Mouse (Mus musculus) liver, embryonic 15.5 days (tissue): ENCODE data around the gene Wipi1. TPM values are rescaled to one million over a fixed set of nuclear protein-coding genes. Genes with fewer than 3 reads are reported as not detected.

Experiments used
- ATAC-seq: fragments of 200-750 bp; cut with Nextera tagmentation; 2 replicates; pipeline ENCODE4 v1.8.0; 2017; ENCODE audit warnings: moderate number of reproducible peaks, mild to moderate bottlenecking, moderate library complexity; ENCODE audit not compliant: insufficient read depth
- H3K27ac ChIP-seq: fragments of 300-500 bp; sonication (generic); replicated peaks from 2 replicates; pipeline ENCODE4 v1.5.1; 2015; ENCODE audit warnings: mild to moderate bottlenecking, inconsistent platforms
- H3K27me3 ChIP-seq: fragments of 300-500 bp; sonication (generic); 2 replicates; pipeline ENCODE4 v1.6.1; 2015; ENCODE audit warnings: mild to moderate bottlenecking, inconsistent platforms
- H3K36me3 ChIP-seq: fragments of 300-500 bp; sonication (generic); replicated peaks from 2 replicates; pipeline ENCODE4 v1.6.1; 2015; ENCODE audit warnings: moderate library complexity, mild to moderate bottlenecking, inconsistent platforms
- H3K4me1 ChIP-seq: fragments of 300-500 bp; sonication (generic); replicated peaks from 2 replicates; pipeline ENCODE4 v1.6.1; 2015; ENCODE audit warnings: inconsistent platforms
- H3K4me2 ChIP-seq: fragments of 300-500 bp; sonication (generic); 2 replicates; pipeline ENCODE4 v1.6.1; 2015; ENCODE audit warnings: moderate library complexity, mild to moderate bottlenecking, inconsistent platforms
- H3K4me3 ChIP-seq: fragments of 300-500 bp; sonication (generic); replicated peaks from 2 replicates; pipeline ENCODE4 v1.5.1; 2015; ENCODE audit warnings: mild to moderate bottlenecking, inconsistent platforms
- H3K9ac ChIP-seq: fragments of 300-500 bp; sonication (generic); 2 replicates; pipeline ENCODE4 v1.6.1; 2015; ENCODE audit warnings: moderate library complexity, mild to moderate bottlenecking, inconsistent platforms
- H3K9me3 ChIP-seq: fragments of 300-500 bp; sonication (generic); replicated peaks from 2 replicates; pipeline ENCODE4 v1.6.1; 2016; ENCODE audit warnings: inconsistent platforms
- WGBS: fragments of 180-500 bp; shearing (Covaris S2); methylation state at CpG from one replicate; pipeline ENCODE4 v1.1.7; 2015; ENCODE audit warnings: mixed read lengths; ENCODE audit not compliant: insufficient replicate concordance; 5-methylcytosine and 5-hydroxymethylcytosine counted together
- polyA plus RNA-seq: library from polyadenylated mRNA; unstranded; fragments of >200 nt; fragmentation: Nextera tagmentation; extraction: Ambion mirVana; gene quantifications from 2 replicates; pipeline ENCODE4 v1.2.1, GENCODE M21; 2015

Wipi1 gene
- polyA plus RNA-seq, 1 experiment from 2014 or later = 25.9 TPM

- 85% methylated on average over 8 of the region's 8 CpGs for WGBS
- H3K9me3 ChIP-seq = no peaks in the 10 kb centered on the region
- H3K27me3 ChIP-seq = no peaks in the 10 kb centered on the region
- ATAC-seq = no peak
- H3K9ac ChIP-seq = no peak overlapping the region
- no peak overlapping the region for H3K4me3 ChIP-seq
- no peaks in the 10 kb centered on the region for H3K4me1 ChIP-seq
- H3K36me3 ChIP-seq = peaks cover 77% of the 10 kb centered on the region
- no peak overlapping the region for H3K27ac ChIP-seq
- no peak overlapping the region for H3K4me2 ChIP-seq
These were observed 17.0 kb downstream of the Wipi1 start for GRCm38 (mm10) chr11:109594761-109595160.

DNA sequence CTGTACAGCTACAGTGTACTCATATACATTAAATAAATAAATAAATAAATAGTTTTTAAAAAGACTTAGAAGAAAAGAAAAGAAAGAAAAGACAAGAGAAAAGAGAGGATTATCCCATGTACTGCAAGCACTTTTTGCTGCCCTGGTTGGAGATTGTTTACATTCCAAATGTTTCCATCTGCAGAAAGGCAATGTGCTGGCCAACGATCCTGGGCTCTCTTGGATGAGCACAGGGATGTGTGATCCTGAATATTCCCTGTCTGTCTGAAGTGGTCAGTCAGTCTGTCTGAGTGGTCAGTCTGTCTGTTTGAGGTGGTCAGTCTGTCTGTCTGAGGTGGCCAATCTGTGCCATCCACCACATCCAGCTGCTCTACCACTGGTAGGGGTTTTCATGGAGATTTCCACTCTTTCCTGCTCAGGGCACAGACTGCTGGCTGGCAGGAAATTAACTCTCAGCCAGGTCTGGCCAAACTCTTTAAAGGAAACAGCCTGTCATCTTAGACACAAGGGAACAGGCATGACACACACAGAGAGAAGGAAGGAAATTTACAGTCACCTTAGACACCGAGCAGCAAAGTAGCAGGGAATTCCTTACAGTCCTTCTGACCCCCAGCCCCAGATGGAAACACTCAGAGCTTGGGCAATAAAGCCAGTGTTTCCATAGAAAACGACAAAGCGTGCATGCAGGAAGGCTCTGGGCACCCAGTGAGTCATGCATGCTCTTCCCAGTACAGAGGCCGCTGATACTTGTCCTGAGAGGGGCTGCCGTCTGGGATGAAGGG lies 18.4 kb downstream of the Wipi1 start:
- Histone ChIP-seq H3K9ac (no peak overlapping the region), H3K36me3 (peaks cover 71% of the 10 kb centered on the region), H3K27me3 (no peaks in the 10 kb centered on the region), H3K4me2 (no peak overlapping the region), H3K27ac (no peak overlapping the region; the same call in 1 of the 2 replicates), H3K4me1 (peaks cover 3% of the 10 kb centered on the region), H3K9me3 (no peaks in the 10 kb centered on the region), H3K4me3 (no peak overlapping the region)
- WGBS = 50% methylated on average over 6 of the region's 6 CpGs
- ATAC-seq = no peak

- no peaks in the 10 kb centered on the region for H3K9me3 ChIP-seq
- no peak for ATAC-seq
- peaks cover 21% of the 10 kb centered on the region for H3K4me1 ChIP-seq
- 82% methylated on average over 4 of the region's 4 CpGs for WGBS
- H3K36me3 ChIP-seq = peaks cover 54% of the 10 kb centered on the region
- no peak overlapping the region for H3K4me3 ChIP-seq
- no peaks in the 10 kb centered on the region for H3K27me3 ChIP-seq
- no peak overlapping the region for H3K9ac ChIP-seq
- H3K27ac ChIP-seq = no peak overlapping the region
- no peak overlapping the region for H3K4me2 ChIP-seq
These were observed 20.3 kb downstream of the Wipi1 start for GRCm38 (mm10) chr11:109591511-109591910.

DNA sequence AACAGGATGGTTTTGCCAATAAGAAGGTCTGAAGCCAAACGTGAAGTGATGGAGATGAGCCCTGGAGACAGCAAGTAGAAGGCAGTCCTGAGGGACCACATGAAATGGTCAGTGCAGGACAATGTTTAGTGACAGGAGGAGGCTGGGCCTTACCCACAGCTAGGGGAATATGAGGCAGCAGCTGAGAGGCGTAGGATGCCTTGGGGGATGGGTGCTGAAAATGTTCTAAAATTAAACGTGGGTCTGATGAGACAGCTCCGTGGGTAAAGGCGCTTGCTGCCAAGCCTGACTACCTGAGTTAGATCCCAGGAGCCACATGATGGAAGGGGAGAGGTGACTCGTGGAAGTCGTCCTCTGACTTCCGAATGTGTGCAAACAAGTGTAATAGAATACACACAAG lies 21.8 kb downstream of the Wipi1 start:
- H3K4me3 ChIP-seq = no peak overlapping the region
- no peak overlapping the region for H3K9ac ChIP-seq
- no peak for ATAC-seq
- H3K4me2 ChIP-seq = no peak overlapping the region
- H3K9me3 ChIP-seq = no peaks in the 10 kb centered on the region
- no peaks in the 10 kb centered on the region for H3K27me3 ChIP-seq
- peaks cover 31% of the 10 kb centered on the region for H3K4me1 ChIP-seq
- H3K27ac ChIP-seq = no peak overlapping the region
- peaks cover 39% of the 10 kb centered on the region for H3K36me3 ChIP-seq
- WGBS = 72% methylated on average over 8 of the region's 8 CpGs

GRCm38 (mm10) chr11:109587638-109588374 lies 24.0 kb downstream of the Wipi1 start:
- ATAC-seq = peak; percentile 90
- Histone ChIP-seq H3K27ac (peak overlapping the region; percentile 82), H3K4me1 (peaks cover 45% of the 10 kb centered on the region), H3K4me2 (peak overlapping the region; percentile 69), H3K36me3 (peaks cover 39% of the 10 kb centered on the region), H3K9me3 (no peaks in the 10 kb centered on the region), H3K27me3 (no peaks in the 10 kb centered on the region), H3K9ac (peak overlapping the region; percentile 34; the same call in 1 of the 2 replicates), H3K4me3 (peak overlapping the region; percentile 34)
- 23% methylated on average over 15 of the region's 15 CpGs for WGBS

DNA sequence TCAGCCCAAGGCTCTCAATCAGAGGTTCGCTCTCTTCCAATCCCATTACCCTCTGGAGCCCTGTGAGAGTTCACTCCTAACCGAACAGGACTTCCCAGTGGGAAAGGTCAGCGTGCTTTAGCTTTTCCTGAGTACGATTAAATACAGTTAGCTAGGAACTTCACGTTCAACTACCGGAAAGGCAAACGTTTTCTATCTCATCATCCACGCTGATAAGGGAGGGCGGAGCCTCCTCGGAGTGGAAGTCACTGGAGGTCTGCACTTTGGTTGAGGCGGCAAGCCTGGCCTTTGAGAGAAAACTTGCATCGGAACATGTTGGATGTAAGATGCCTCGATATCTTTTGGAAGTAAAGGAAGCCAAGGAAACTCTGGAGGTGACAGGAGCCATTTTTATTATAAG lies 24.7 kb downstream of the Wipi1 start:
- H3K9me3 ChIP-seq = no peaks in the 10 kb centered on the region
- peak overlapping the region; percentile 34; the same call in 1 of the 2 replicates for H3K9ac ChIP-seq
- peaks cover 40% of the 10 kb centered on the region for H3K36me3 ChIP-seq
- peak overlapping the region; percentile 69 for H3K4me2 ChIP-seq
- WGBS = 12% methylated on average over 13 of the region's 13 CpGs
- H3K27me3 ChIP-seq = no peaks in the 10 kb centered on the region
- H3K4me1 ChIP-seq = peaks cover 45% of the 10 kb centered on the region
- H3K27ac ChIP-seq = peak overlapping the region; percentile 82
- ATAC-seq = peak; percentile 45; the same call in 1 of the 2 replicates
- H3K4me3 ChIP-seq = peak overlapping the region; percentile 34

GRCm38 (mm10) chr11:109586424-109586823 lies 25.3 kb downstream of the Wipi1 start:
- WGBS = 30% methylated on average over 2 of the region's 2 CpGs
- Histone ChIP-seq H3K9me3 (no peaks in the 10 kb centered on the region), H3K27ac (0 out of 2 replicates have a peak overlapping the region, but pooled peaks have one; percentile 9), H3K4me1 (peaks cover 45% of the 10 kb centered on the region), H3K4me3 (no peak overlapping the region), H3K9ac (no peak overlapping the region), H3K27me3 (no peaks in the 10 kb centered on the region), H3K36me3 (peaks cover 46% of the 10 kb centered on the region), H3K4me2 (no peak overlapping the region)
- ATAC-seq = no peak

GRCm38 (mm10) chr11:109584843-109585713 lies 26.7 kb downstream of the Wipi1 start:
- Histone ChIP-seq H3K4me2 (peak overlapping the region; percentile 45), H3K4me1 (peaks cover 45% of the 10 kb centered on the region), H3K9ac (peak overlapping the region; percentile 42), H3K27ac (peak overlapping the region; percentile 70), H3K9me3 (no peaks in the 10 kb centered on the region), H3K4me3 (no peak overlapping the region), H3K36me3 (peaks cover 58% of the 10 kb centered on the region), H3K27me3 (no peaks in the 10 kb centered on the region)
- 33% methylated on average over 11 of the region's 11 CpGs for WGBS
- peak; percentile 47 for ATAC-seq

DNA sequence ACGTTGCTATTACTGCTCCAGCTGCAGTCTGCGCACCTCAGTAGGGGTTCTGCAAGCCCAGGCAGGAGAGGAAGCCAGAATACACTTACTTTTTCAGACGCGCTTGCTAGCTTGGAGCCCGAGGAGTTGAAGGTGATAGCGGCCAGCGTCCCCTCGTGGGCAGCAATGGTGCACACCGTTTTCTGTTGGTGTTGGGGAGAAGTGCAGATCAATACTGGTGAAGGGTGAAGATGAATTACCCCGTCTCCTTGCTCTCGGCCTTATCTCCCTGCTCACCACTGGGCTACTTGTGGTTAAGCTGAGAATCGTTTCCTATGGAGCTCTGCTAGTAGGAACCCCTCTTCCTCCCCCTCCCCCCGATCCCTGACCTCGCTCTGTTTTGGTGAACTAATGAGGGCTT lies 27.8 kb downstream of the Wipi1 start:
- Histone ChIP-seq H3K4me1 (peaks cover 45% of the 10 kb centered on the region), H3K9ac (peak overlapping the region; percentile 42; the same call in 1 of the 2 replicates), H3K27ac (peak overlapping the region; percentile 70; the same call in 1 of the 2 replicates), H3K4me3 (no peak overlapping the region), H3K9me3 (no peaks in the 10 kb centered on the region), H3K36me3 (peaks cover 61% of the 10 kb centered on the region), H3K4me2 (no peak overlapping the region), H3K27me3 (no peaks in the 10 kb centered on the region)
- 18% methylated on average over 14 of the region's 14 CpGs for WGBS
- ATAC-seq = no peak

- no peaks in the 10 kb centered on the region for H3K27me3 ChIP-seq
- no peak for ATAC-seq
- H3K9me3 ChIP-seq = no peaks in the 10 kb centered on the region
- peaks cover 96% of the 10 kb centered on the region for H3K36me3 ChIP-seq
- H3K4me3 ChIP-seq = no peak overlapping the region
- 87% methylated on average over 9 of the region's 9 CpGs for WGBS
- H3K4me1 ChIP-seq = peaks cover 21% of the 10 kb centered on the region
- H3K9ac ChIP-seq = no peak overlapping the region
- H3K27ac ChIP-seq = no peak overlapping the region
- no peak overlapping the region for H3K4me2 ChIP-seq
These were observed 31.8 kb downstream of the Wipi1 start for GRCm38 (mm10) chr11:109579999-109580398.
